Mouse (Mus musculus): ENCODE measurements around the gene Cdk15.

DNA sequence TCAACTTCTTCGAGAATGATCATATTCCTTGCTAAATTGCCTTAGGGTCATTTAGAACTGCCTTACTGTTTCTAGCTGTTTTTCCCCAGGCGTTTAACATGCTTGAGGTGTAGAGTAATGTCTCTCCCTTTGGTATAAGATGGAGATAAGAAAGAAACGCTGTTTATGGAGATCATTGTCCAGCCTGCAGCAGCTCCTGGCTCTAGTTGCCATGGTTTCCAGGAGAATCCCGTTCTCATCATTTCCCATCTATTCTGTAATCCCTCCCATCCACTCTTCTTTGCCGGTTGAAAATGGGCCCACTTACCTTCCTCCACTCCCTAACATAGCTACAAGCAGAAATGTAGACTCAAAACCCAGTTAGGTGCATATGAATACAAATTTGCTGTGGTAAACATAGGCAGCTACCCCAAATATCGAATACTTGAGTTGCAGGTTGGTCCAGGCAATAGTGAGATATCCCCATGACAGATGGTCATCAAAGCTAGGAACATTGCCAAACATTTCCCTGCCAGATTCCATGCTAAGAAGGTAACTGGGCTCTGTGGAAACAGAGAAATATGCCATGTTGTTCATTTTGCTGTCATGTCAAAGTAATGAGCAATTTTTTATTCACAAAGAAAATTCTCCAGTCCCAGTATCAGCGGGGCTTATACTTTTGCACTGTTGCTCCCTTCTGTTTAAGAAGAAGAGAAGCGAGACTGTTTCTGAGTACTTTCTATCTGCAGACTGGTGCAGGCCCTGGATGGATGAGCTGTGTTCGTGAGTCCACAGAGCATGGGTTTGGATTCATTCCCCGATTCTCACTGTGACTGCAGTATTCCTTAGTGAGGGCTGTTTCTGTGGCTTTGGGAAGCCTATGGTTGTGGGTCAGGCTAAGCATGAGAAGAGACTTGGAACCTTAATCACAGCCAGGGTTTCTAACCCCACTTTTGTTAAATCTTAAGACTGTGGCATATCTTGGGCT lies 55.8 kb downstream of the Cdk15 start:
- TF ChIP-seq EP300 (IDR thresholded peaks at IDR 0.05; ENCODE audit: insufficient read depth, low read depth, low read length), result no peak
- no peak for TF ChIP-seq POLR2A (IDR thresholded peaks at IDR 0.05; ENCODE audit: insufficient read depth, low read depth, low read length)
- TF ChIP-seq CTCF (IDR thresholded peaks at IDR 0.05), result no peak
